Mouse (Mus musculus) bone marrow, adult 2 months (tissue): ENCODE results near the gene Pip4k2b.

Source experiments
- CTCF ChIP-seq: fragments of 200-500 bp; IDR thresholded peaks from 2 replicates; pipeline ENCODE4 v1.5.1; 2011; ENCODE audit warnings: low read length, control low read depth; ENCODE audit not compliant: control insufficient read depth, insufficient read depth
- POLR2A ChIP-seq: fragments of 200-500 bp; IDR thresholded peaks from 2 replicates; pipeline ENCODE4 v1.6.1; 2011; ENCODE audit warnings: low read depth, mild to moderate bottlenecking, control low read depth, low read length, borderline replicate concordance; ENCODE audit not compliant: control insufficient read depth

DNA sequence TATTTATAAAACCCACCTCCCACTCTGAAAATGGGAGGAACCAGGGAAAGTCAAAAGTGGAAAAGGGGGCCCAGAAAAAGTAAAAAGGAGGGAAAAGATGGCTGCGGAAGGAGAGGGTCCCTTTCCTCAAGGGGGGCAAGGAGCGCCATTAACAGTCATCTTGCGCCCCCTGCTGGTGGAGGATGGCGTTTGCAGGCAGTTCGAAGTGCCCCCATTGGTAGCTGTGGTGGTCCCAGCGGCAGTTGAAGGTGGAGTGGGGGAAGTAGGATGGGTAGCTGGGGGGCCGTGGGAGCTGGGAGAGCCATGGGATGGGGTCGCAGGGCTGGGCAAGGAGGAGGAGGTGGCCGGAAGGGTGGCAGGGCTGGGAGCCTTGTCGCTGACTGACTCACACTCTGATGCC, 54.6 kb downstream of the Pip4k2b start:
- TF ChIP-seq CTCF: peak; percentile 88
- TF ChIP-seq POLR2A: no peak
